Mouse (Mus musculus): Measurements from ENCODE around the gene Ints3.
A peak's percentile ranks its signal among the peaks of the same experiment; 100 is the strongest.

The Ints3 gene

DNA sequence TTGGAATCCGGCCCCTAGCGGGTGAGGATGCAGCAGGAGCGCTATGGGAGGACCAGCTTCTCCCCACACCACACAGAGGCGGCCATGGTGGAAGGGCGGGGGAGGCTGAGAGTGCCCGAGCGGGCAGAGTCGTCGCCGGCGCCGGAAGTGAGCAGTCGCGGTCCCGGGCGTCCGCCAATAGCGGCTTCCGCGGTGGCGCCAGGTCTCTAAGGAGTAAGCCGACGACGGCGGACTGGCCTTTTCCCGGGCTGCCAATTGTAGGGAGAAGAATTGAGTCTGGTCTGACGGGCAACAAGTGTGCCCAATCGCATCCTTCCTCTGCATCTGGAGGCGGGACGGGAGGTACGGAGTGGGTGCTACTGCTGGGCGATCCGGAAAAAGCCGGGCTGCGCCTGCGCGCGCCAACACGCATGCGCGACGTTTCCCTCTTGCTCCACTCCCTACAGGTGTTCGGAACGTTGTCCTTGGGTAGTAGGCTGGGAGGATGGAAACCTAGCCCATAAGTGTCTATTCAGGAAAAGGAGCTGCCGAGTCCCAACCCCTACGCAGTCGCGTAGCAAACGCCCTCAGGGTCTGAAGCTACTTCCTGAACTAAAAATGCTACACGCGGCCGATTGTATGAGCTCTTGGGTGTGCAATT is at the start of gene Ints3:
Gene Ints3, minus strand, starts transcription at position 242 of the 640 bp plus-strand sequence.
- DNase-seq, result peak; percentile 100

DNA sequence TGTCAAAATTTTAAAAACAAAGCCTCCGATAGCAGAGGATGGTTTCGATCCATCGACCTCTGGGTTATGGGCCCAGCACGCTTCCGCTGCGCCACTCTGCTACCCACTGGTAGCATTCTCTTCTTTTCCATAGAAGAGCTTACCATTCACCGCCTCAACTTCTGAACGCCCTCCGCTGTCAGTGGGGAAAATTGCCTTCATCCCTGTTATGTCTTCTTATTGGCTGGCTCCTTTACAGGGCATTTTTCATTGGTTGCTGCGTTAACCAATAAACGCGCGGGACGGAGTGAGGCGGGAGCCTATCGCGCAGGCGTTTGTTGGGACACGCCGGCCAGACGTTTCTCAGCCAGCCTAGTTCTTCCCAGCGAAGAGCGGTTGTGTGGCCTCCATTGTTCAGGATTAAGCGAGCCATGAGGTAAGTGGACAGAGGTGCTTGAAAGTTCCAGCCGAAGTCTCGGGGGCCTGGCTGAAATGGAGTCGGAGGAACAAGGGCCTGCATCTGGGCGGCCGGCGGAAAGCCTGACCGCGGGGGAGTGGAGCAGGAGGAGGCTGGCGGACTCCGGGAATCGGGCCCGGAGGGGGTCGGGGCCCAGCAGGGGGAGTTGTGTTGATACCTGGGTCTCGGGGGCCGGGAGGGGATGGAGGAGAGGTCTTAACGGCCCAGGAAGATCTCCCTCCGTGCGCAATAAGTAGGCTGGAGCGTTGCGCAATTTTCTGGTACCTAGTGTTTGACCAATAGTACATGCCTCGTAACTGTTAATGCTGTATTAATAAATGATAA is 42.6 kb upstream of the Ints3 start, which contains the start of gene Ilf2:
Gene Ilf2, plus strand, starts transcription at position 296 of the 781 bp plus-strand sequence.
- peak; percentile 98 for DNase-seq

DNA sequence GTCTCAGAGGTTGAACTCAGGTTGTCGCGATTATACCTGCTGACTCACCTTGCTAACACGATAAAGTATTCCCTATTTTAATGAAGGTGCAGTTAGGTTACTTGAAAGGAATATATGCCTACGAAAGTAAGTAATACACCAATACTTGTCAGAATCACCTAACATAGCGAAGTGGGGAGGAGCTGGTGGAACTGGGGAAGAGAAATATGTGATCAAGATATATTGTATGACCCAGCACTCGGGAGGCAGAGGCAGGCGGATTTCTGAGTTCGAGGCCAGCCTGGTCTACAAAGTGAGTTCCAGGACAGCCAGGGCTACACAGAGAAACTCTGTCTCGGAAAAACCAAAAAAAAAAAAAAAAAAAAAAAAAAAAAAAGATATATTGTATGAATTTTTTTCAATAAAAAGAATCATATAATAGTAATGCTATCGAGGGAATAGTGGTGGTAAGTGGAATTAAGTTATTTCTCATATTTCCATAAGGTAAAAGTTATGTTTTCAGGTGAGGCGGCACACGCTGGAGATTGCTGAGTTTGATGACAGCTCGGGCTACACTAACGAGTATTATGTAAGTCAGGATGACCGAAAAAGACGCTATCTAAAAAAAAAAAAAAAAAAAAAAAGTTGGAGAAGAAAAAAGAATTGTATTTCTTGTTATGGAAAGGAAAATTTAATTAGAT is 41.9 kb upstream of the Ints3 start:
- peak; percentile 59 for DNase-seq

DNA sequence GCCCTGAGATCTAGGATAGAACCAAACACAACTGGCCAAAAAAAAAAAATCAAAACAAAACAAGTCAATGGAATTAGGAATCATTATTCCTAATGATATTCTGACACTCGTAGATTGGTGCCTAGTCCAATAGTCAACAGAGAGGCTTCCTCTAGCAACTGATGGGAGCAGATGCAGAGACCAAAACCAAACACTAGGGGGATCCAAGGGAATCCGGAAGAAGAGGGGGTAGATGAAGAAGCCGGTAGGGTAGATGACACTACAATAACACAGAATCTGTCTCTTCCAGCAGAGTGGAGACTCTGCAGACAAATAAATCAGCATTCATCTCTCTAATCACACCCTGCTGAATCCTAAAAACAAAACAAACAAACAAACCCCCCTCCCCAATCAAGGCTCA is 38.8 kb upstream of the Ints3 start:
- no peak for DNase-seq

DNA sequence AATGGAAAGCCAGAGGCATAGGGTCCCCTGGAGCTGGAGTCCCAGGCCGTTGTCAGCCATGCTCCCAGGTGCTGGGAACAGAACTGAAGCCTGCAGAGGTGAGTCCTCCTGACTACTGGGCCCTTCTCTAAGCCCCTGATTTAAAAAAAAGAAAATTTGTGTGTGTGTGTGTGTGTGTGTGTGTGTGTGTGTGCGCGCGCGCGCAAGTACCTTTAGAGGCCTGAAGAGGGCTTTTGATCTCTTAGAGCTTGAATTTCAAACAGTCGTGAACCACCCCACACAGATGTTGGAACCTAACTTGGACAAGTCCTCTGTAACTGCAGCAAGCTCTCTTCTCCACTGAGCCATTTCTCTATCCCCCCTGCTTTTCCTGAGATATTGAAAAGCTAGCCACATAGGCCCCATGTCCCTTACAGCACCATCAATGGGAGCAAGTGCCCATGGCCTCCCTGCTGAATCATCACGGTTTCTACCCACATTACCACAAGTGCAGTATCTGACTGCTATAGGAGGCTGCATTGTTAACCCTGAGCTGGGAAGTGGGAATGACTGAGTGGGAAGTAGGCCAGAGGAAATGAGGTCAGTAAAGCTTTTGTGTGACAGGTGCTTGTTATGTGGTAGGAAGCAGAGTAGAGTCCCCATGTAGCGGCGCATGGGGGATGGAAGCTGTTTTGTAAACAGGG is 34.3 kb upstream of the Ints3 start:
- DNase-seq, result no peak

DNA sequence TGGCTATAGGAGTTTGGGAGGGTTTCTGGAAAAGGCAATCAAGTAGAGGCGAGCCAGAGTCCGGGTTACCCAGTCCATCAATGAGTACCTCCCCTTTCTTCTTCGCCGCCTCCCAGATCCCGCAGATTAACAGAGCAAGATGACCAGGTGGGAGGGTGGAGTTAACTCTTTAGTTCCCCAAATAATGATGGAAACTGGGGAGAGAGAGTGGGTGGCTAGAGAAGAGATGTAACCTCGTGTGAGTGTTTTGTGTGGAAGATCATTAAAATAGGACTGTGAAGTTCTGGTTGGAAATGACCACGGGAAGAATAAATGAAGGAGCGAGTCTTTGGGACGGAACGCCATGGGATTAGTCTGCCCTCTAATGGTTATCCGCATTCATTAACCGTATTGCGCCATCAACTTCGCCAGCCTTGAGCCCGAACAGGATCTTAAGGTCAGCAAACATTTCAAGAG is 32.9 kb upstream of the Ints3 start:
- peak; percentile 63 for DNase-seq

DNA sequence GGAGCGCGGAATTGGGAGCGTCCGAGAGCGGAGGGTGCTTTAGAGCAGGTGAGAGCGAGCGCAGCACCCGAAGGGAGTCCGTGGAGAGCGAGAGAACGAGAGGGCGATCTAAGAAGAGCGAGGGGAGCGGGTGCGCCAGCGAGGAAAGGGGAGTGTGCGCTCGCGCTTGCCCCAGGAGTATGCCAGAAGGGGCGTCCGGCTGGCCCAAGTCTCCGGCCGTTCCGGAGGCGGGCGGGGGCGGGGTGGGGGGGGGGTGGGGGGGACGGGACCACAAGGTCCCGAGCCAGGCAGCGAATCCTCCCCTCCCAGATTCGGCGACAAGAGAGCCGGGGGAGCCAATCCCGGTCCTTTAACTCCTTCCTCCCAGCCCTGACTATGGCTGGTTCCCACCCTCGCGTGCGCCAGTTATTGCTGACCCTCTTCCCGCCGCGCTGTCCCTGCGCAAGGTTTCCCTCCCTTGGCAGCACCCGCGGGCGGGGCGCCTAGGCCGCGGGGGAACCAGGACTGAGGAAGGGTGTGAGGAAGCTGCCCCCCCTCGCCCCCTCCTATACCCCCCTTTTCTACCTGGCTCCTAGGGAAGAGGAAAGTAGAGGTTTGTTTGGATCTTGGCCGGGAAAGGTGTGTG is 32.4 kb upstream of the Ints3 start, which contains the start of gene Npr1:
Gene Npr1, minus strand, starts transcription at position 181 of the 625 bp plus-strand sequence.
- DNase-seq, result no peak

DNA sequence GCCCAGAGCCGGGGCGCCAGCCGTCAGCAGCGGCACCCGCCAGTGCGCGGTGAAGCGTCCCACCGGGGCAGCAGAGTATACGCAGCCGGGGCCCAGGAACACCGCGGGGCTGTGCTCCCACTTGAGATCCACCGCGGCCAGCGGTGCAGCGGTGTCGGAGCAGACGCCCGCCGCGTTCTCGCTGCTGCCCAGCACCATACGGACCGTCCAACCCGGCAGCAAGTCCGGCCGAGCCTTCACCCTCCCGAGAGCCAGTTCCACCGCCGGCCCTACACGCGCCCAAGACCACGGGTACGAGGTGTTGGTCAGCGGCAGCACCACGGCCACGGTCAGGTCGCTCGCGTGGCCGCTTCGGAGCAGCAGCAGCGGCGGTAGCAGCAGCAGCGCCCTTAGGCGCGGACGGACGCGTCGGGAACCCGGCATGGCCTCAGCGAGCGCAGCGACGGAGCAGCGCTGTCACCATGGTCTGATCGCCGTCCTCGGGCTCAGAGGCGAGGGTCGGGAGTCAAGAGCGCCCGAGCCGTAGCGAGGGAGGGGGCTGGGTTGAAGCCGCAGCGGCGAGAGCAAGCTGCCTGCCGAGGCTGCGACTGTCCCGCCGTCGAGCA is 31.8 kb upstream of the Ints3 start:
- DNase-seq, result no peak

DNA sequence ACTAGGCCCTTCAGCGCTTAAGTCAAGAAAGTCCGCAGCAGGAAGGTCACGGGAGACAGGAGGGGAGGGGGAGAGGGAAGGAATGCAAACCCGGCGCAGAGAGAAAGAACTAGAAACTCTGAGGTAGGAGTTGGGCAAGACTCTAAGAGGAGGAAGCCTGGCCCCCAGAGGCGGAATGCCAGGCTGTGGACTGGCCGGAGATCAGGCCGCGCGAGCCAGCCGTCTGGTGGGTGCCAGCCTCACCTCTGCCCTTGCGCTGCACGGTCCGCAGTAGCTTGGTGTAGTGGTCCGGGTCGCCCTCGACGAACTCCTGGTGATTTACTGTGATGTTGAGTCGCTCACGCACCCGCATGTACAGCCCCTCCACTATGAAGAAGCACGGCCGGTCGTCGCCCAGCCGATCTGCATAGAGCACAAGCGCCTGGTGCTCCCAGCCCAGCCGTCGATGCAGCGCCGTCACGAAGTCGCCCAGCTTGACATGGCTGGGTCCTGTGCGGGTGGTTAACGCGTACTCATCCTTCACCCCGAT is 31.2 kb upstream of the Ints3 start:
- no peak for DNase-seq

DNA sequence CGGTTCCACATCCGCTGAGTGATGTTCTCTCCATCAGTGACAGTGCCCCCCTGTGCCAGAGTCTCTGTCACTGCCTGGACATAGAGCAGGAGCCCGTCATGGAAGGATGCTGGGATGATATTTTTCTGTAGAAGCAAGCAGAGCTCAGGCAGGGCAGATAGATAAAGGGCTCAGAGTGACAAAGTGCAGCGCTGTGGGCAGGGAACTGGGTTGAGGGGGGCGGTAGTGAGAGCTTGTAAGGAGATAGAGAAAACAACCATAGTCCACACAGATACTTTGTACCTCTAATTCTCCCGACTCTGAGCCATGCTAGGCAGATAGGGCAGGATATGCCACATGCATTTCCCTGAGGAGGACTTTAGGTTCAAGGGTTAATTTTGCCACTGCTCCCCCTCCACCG is 29.2 kb upstream of the Ints3 start:
- no peak for DNase-seq

DNA sequence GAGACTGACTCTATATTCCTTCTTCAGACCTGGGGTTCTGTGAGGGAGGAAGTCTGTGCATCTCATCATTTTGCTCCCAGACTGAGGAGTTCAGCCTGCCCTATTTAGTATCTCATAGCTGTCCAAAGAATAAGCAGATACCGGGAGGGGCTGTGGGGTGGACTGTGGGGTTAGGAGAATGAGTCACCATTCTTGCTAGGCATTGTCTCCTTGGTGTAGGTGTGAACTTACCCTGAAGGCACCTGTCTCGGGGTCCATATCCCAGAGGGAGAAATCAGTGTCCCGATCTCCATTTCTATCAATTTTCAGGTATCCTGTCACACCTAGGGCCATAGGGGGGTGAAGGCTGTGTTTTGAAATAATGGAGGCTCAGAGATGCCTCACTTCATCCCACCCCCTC is 28.5 kb upstream of the Ints3 start:
- DNase-seq, result no peak

DNA sequence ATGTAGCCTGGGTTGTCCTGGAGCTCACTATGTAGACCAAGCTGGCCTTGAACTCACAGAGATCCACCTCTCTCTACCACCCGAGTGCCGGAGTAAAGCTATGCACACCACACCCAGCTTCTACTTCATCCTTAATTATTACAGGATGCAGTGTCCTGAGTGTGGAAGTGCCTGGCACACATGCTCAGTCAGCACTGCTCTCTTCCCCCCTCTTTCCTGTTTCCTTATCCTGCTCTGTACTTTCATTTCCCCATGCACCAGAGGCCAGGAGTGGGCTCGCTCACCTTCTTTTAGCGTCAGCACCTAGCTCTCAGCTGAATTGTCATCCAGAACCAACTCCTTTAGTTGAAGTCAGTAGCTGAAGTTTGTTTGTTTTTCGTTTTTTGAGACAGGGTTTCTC is 26.9 kb upstream of the Ints3 start:
- no peak for DNase-seq

DNA sequence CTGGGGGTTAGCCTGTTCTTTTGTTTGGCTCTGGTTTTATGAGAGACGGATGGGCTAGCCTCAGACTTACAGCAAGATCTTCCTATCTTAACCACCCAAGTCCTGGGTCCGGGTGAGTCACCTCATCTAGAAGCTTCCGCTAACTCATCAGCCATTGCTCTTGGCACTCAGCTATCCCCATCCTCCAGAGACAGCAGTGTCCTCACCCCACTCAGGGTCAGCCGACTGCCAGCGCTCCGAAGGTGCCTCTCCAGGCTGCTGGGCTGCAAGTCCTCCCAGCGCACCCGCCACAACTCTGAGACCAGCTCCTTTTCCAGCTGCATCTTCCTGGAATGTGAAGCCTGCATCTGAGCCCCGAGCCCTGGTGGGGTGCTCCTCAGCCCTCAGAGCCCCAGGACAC is 26.3 kb upstream of the Ints3 start:
- no peak for DNase-seq

DNA sequence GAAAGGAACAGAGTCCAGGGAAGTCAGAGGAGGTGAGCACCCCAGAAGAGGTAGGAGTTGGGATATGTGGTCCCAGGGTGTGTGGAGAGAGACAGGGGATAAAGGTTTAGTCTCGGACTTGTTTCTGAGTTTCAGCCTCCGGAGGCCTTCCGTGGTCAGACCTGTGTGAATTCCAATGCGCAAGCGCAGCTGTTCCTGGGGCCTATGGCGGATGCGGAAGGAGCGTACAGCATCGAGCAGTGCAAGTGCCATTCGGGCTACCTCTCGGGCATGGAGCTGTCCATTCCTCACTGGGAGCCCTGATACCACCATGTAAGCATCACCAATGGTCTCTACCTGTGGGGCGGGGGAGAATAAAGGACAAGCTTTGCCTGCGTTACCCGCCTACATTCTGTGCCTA is 21.5 kb upstream of the Ints3 start:
- DNase-seq, result no peak

DNA sequence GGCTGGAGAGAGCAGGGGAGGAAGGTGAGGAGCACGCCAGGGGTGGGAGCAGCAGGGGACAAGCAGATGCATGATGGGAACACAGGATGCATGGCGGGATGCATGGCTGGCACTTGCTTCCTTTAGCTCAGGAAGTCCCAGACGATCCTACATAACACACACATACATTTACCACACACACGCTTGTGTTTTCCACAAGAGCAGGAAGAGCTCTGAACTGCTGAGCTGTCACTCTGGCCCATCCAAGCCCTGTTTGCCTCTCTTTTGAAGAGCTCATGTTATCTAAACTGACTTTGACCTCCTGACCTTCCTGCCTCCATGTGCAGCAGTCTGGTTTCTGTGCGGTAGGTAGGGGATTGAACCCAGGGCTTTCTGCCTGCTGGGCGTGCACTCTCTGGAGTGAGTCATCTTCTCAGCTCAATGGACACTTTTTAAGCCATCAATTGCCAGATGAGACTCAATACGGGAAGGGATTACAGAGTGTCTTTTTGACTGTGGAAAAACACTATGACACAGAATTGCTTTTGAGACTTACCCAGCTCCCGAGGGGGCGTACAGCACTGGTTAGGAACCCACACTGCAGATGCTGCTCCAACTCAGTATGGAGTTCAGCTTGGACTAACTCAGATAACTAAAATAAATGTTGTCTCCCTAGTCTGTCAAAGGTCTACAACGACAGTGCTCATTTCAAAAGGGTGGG is 18.1 kb upstream of the Ints3 start:
- no peak for DNase-seq

DNA sequence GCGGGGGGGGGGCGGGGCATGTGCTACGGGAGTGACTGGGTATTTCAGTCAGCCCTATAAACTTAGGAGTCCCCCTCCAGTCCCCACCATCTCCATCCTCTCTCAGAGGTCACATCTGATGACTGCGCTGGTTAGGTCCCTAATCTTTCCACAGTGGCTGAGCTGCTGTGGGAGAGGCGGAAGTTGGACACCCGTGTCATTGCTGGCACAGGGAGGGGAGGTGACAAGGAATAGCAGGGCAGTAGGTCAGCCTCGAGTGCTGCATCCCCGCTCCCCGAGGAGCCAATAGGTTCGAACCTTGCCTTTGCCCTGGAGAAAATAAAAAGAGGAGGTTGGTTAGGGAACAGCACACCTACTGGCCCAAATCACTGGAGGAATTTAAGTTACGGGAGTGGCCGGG is 17.5 kb upstream of the Ints3 start:
- DNase-seq, result no peak

DNA sequence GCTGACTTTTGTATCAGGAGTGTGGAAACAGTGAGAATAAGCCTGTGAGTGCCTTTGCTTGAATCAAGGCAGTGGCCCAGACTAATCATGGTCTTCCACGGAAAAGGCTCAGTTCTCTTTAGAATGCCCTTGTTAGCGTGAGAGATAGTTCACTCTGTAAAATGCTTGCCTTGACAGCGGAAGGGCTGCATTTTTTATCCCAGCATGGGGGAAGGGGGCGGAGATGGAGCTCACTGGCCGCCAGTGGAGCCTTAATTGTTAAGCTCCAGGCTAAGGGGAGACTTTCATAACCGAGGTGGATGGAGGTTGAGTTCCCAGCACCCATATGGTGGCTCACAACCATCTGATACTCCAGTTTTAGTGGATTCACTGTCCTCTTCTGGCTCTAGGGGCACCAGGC is 15.2 kb upstream of the Ints3 start:
- no peak for DNase-seq

DNA sequence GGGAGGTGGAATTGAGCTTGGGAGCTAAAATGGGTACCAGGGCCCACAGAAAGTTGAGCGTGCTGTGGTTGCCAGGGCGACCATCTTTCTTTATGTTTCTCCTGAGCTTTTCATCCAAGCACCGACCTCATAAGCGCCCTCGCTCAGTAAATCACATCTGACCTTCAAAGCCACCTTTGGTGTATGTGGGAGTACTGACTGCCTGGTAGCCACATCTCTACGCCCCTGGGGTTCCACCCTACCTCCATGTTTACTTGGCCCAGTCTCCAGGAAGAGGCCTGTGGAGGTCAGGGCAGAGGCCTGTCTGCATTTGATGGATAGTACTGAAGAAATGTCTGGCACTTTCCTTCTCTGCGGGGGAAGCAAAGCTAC is 13.7 kb upstream of the Ints3 start:
- no peak for DNase-seq

DNA sequence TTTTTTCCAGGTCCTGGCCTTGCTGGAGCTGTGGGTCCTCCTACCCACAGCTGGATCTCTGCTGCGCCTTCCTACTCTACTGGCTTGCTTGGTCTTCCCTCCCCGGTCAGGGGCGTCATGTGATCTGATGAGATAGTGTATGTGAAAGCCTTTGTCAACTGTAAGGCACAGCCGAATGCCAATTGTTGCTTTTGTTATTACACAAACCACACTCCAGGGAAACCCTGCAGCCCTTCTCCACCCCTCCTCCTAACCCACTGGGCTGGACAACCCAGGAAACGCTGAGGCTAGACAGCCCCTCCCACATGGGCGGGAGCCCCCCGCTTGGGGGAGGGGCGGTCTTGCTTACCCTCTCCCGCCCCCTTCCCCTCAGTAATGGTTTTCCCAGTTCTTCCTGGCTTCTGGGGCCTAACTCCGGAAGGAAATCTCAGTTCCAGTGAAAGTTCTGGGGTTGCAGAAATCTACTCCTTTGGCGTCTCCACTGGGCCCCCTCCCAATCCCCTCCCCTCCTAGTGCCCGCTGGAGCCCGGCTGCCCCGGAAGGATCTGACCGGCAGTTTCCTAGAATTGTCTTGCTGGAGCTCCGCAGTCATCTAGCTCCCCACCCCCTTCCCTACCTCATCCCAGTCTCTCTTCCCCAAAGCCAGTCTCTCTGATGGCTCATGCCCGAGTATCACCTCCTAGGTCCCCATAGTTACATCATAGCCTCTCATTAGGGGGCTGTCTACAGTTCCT is 13.1 kb upstream of the Ints3 start:
- DNase-seq, result peak; percentile 39

DNA sequence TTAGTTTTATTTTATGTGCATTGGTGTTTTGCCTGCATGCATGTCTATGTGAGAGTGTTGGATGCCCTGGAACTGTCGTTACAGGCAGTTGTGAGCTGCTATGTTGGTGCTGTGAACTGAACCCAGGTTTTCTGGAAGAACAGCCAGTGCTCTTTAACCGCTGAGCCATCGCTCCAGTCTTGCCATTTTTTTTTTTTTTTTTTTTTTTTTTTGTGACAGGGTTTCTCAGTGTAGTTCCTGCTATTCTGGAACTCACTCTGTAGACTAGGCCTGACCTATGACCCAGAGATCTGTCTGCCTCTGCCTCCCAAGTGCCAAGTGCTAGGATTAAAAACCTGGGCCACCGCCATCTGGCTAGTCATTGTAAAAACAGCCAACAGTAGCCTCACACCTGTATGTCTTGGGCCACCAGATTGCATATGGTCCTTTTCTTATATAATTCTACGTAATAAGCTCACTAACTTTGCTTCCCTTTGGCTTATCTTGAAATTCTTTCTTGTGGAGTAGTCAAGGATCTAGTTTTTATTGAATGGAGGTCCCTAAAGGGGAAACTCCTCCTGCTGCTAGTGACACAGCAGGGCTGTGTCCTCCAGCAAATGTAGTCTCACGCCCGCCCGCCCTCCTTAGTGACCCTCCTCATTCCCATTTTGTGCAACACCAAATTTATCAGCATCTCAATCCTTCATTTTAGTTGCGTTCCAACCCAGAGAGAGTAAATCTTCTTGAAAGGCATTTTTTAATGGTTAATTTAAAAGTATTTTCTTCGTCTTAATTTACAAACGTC is 12.2 kb upstream of the Ints3 start:
- DNase-seq, result no peak

Measured in cerebellum, adult 9-11 months (tissue).